Mouse (Mus musculus): ENCODE data around the gene Ube2q2. TPM values are rescaled to one million over a fixed set of nuclear protein-coding genes. Genes with fewer than 3 reads are reported as not detected.

The Ube2q2 gene
- polyA plus RNA-seq, 1 experiment from 2014 or later, result 22.8 TPM

DNA sequence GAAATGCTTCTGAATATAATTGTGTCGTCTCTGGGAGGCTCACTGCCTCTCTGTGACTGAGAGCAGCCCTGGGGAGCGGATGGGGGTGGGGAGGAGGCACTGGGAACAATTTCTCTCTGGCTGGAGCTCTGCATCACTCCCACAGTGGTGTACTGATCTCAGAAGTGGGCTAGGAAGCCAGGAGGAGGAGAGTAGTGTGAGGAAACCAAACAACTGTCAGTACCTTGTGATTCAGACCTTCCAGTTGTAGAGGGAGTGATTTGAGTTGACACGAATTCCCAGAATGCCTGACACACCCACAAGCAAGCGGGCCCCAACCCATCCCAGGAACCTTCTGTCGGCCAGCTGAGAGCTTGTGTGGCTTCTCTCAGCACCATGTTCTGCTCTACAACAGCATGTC, 12.1 kb upstream of the Ube2q2 start:
- no peak overlapping the region for H3K9ac ChIP-seq (ENCODE audit: low read length)
- DNase-seq (ENCODE audit: low spot score), result peak; percentile 20
- no peak for TF ChIP-seq EP300 (optimal IDR thresholded peaks at IDR 0.05)
- TF ChIP-seq CTCF (IDR thresholded peaks at IDR 0.05; ENCODE audit: low read depth), result no peak
- H3K9me3 ChIP-seq (ENCODE audit: control insufficient read depth, low read length), result no peaks in the 10 kb centered on the region
- peak overlapping the region; percentile 36; the same call in 1 of the 2 replicates for H3K27ac ChIP-seq (replicated peaks)
- H3K4me2 ChIP-seq (replicated peaks; ENCODE audit: low read depth), result no peak overlapping the region
- no peaks in the 10 kb centered on the region for H3K36me3 ChIP-seq (ENCODE audit: control insufficient read depth, insufficient read depth, low read length)
- peak; percentile 45; the same call in 1 of the 2 replicates for ATAC-seq (ENCODE audit: low FRiP score, low TSS enrichment)
- WGBS, result 23% methylated on average over 5 of the region's 5 CpGs
- H3K4me1 ChIP-seq (replicated peaks; ENCODE audit: control insufficient read depth, insufficient read depth), result no peaks in the 10 kb centered on the region
- H3K27me3 ChIP-seq (ENCODE audit: control insufficient read depth, insufficient read depth, low read length), result no peaks in the 10 kb centered on the region
- no peak overlapping the region for H3K4me3 ChIP-seq (ENCODE audit: low read depth, low read length)

DNA sequence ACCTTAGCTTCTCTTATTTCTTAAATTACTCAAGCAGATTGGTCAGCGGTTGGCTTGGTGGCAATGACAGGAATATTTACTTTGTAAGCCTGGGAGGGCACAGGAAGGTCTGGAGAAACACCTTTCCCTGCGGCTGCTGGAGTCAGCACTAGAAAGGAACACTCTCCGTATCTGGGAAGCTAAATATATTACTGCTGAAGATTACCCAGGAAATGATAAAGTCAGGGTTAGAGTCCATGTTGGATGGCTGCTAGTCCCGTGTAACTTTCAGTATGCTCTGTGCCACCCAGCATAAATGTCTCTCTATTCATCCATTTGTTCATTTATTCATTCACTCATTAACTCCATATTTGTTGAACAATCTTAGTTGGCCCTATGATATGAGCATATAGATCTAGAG, 11.5 kb upstream of the Ube2q2 start:
- DNase-seq (ENCODE audit: low spot score) (peak; percentile 13), ATAC-seq (ENCODE audit: low FRiP score, low TSS enrichment) (no peak)
- Histone ChIP-seq H3K4me2 (replicated peaks; ENCODE audit: low read depth) (no peak overlapping the region), H3K36me3 (ENCODE audit: control insufficient read depth, insufficient read depth, low read length) (no peaks in the 10 kb centered on the region), H3K27me3 (ENCODE audit: control insufficient read depth, insufficient read depth, low read length) (no peaks in the 10 kb centered on the region), H3K4me1 (replicated peaks; ENCODE audit: control insufficient read depth, insufficient read depth) (no peaks in the 10 kb centered on the region), H3K9me3 (ENCODE audit: control insufficient read depth, low read length) (no peaks in the 10 kb centered on the region), H3K4me3 (ENCODE audit: low read depth, low read length) (no peak overlapping the region), H3K9ac (ENCODE audit: low read length) (no peak overlapping the region), H3K27ac (replicated peaks) (peak overlapping the region; percentile 36; the same call in 1 of the 2 replicates)
- WGBS, result 43% methylated on average over 4 of the region's 4 CpGs
- TF ChIP-seq CTCF (IDR thresholded peaks at IDR 0.05; ENCODE audit: low read depth), result no peak
- TF ChIP-seq EP300 (optimal IDR thresholded peaks at IDR 0.05), result no peak

DNA sequence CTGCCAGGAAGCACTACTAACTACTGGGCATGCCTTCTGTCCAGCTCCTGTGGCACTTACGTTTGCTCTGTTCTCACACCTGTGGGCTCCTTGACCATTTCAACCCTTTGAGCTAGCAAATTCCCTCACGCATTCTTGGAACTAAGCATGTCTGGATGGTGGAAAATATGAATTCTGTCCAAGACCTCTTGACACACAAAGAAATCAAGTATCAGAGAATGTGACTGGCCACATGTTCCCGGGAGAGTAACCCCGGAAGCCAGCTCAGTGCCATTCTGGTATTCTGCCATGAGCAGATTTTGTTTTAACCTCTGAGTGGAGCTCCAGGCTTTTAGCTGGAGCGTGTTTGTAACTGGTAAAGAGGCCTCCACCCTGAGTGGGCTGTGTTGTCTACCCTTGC, 8.7 kb upstream of the Ube2q2 start:
- DNase-seq (ENCODE audit: low spot score), result peak; percentile 22
- TF ChIP-seq CTCF (IDR thresholded peaks at IDR 0.05; ENCODE audit: low read depth) (peak; percentile 60), EP300 (optimal IDR thresholded peaks at IDR 0.05) (no peak)

DNA sequence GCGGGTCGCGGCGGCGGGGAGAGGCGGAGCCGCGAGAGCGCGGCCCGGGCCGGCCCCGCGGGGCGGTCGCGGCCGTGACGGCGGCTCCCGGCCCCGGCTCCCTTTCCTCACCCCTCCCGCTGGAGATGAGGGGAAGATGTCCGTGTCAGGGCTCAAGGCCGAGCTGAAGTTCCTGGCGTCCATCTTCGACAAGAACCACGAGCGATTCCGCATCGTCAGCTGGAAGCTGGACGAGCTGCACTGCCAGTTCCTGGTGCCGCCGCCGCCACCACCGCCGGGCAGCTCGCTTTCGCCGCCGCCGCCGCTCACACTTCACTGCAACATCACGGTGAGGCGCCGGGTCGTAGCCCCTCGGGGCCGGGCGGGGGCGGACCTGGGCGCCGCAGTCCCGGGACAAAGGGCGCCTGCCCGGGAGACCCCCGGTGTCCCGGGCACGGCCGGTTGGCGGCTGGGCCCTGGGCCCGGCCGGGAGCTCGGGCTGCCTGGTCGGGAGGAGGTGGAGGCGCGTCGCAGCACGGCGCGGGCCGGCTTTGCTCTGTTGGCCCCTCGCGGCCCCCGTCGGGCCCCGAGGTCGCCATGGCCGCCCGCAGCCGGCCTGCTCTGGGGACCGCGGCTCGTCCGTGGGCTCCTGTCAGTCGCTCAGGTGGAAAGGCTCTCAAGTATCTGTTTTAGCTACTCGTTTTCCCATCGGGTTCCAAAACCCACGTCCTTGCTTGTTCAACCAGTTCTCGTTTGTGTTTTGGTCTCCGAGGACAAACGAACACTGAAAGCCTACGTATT, 1.0 kb downstream of the Ube2q2 start:
- Histone ChIP-seq H3K9ac (ENCODE audit: low read length) (peak overlapping the region; percentile 88), H3K27ac (replicated peaks) (peak overlapping the region; percentile 91), H3K4me2 (replicated peaks; ENCODE audit: low read depth) (peak overlapping the region; percentile 95), H3K9me3 (ENCODE audit: control insufficient read depth, low read length) (no peaks in the 10 kb centered on the region), H3K36me3 (ENCODE audit: control insufficient read depth, insufficient read depth, low read length) (no peaks in the 10 kb centered on the region), H3K4me3 (ENCODE audit: low read depth, low read length) (peak overlapping the region; percentile 88), H3K4me1 (replicated peaks; ENCODE audit: control insufficient read depth, insufficient read depth) (no peaks in the 10 kb centered on the region; the same call in 1 of the 2 replicates), H3K27me3 (ENCODE audit: control insufficient read depth, insufficient read depth, low read length) (no peaks in the 10 kb centered on the region)
- WGBS, result under 1% methylated on average over 58 of the region's 93 CpGs
- peak; percentile 57 for DNase-seq (ENCODE audit: low spot score)
- ATAC-seq (ENCODE audit: low FRiP score, low TSS enrichment), result peak; percentile 80
- TF ChIP-seq CTCF (IDR thresholded peaks at IDR 0.05; ENCODE audit: low read depth) (no peak), EP300 (optimal IDR thresholded peaks at IDR 0.05) (no peak)

More for the DNA sequence above, 8.7 kb upstream of the Ube2q2 start:
- WGBS, result 37% methylated on average over 5 of the region's 5 CpGs
- H3K4me2 ChIP-seq (replicated peaks; ENCODE audit: low read depth), result no peak overlapping the region
- no peak overlapping the region for H3K27ac ChIP-seq (replicated peaks)
- no peaks in the 10 kb centered on the region for H3K4me1 ChIP-seq (replicated peaks; ENCODE audit: control insufficient read depth, insufficient read depth)
- H3K9ac ChIP-seq (ENCODE audit: low read length), result no peak overlapping the region
- no peaks in the 10 kb centered on the region for H3K9me3 ChIP-seq (ENCODE audit: control insufficient read depth, low read length)
- no peak for ATAC-seq (ENCODE audit: low FRiP score, low TSS enrichment)
- H3K27me3 ChIP-seq (ENCODE audit: control insufficient read depth, insufficient read depth, low read length), result no peaks in the 10 kb centered on the region
- H3K36me3 ChIP-seq (ENCODE audit: control insufficient read depth, insufficient read depth, low read length), result no peaks in the 10 kb centered on the region
- no peak overlapping the region for H3K4me3 ChIP-seq (ENCODE audit: low read depth, low read length)

DNA sequence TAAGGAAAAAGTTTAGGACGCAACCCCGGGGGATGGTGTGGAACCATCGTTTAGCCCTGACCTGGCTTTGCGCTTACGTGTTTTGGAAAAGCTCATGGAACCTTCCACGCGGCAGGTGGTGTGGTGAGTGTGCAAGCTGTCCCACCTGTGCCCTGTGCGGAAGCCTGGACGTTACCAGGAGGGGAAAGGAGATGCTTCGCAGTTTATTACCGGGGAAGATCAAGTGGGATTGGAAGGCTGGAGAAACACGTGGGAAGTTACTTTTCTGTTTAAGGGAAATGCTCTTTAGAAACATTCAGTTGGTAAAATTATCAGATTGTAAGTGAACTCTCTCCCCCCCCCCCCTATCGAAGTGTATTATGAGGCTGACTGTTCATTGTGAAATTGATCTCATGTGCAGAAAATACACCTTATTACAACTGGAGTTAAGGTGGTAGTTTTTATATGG, 1.6 kb downstream of the Ube2q2 start:
- H3K4me3 ChIP-seq (ENCODE audit: low read depth, low read length), result peak overlapping the region; percentile 88
- ATAC-seq (ENCODE audit: low FRiP score, low TSS enrichment), result no peak
- peak overlapping the region; percentile 91 for H3K27ac ChIP-seq (replicated peaks)
- peak overlapping the region; percentile 88 for H3K9ac ChIP-seq (ENCODE audit: low read length)
- DNase-seq (ENCODE audit: low spot score), result peak; percentile 36
- no peaks in the 10 kb centered on the region for H3K27me3 ChIP-seq (ENCODE audit: control insufficient read depth, insufficient read depth, low read length)
- H3K4me1 ChIP-seq (replicated peaks; ENCODE audit: control insufficient read depth, insufficient read depth), result no peaks in the 10 kb centered on the region; the same call in 1 of the 2 replicates
- TF ChIP-seq EP300 (optimal IDR thresholded peaks at IDR 0.05) (no peak), CTCF (IDR thresholded peaks at IDR 0.05; ENCODE audit: low read depth) (no peak)
- H3K4me2 ChIP-seq (replicated peaks; ENCODE audit: low read depth), result peak overlapping the region; percentile 95
- H3K9me3 ChIP-seq (ENCODE audit: control insufficient read depth, low read length), result no peaks in the 10 kb centered on the region
- WGBS, result 1% methylated on average over 13 of the region's 13 CpGs
- no peaks in the 10 kb centered on the region for H3K36me3 ChIP-seq (ENCODE audit: control insufficient read depth, insufficient read depth, low read length)

DNA sequence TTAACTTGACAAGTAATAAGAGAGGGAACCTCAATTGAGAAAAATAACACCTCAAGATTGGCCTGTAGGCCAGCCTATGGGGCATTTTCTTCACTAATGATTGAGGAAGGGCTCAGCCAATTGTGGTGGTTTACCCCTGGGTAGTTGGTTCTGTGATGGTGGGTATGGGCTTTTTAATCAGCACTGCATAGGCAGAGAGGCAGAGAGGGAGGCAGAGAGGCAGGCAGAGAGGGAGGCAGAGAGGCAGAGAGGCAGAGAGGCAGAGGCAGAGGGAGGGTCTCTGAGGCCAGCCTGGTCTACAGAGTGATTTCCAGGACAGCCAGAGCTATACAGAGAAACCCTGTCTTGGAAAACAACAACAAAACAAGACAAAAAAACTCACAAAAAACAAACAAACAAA, 2.4 kb downstream of the Ube2q2 start:
- no peak for ATAC-seq (ENCODE audit: low FRiP score, low TSS enrichment)
- no peak overlapping the region for H3K27ac ChIP-seq (replicated peaks)
- no peak overlapping the region for H3K9ac ChIP-seq (ENCODE audit: low read length)
- peak overlapping the region; percentile 88; the same call in 1 of the 2 replicates for H3K4me3 ChIP-seq (ENCODE audit: low read depth, low read length)
- H3K27me3 ChIP-seq (ENCODE audit: control insufficient read depth, insufficient read depth, low read length), result no peaks in the 10 kb centered on the region
- peak overlapping the region; percentile 95 for H3K4me2 ChIP-seq (replicated peaks; ENCODE audit: low read depth)
- H3K4me1 ChIP-seq (replicated peaks; ENCODE audit: control insufficient read depth, insufficient read depth), result no peaks in the 10 kb centered on the region; the same call in 1 of the 2 replicates
- no peaks in the 10 kb centered on the region for H3K9me3 ChIP-seq (ENCODE audit: control insufficient read depth, low read length)
- H3K36me3 ChIP-seq (ENCODE audit: control insufficient read depth, insufficient read depth, low read length), result no peaks in the 10 kb centered on the region
- peak; percentile 23 for DNase-seq (ENCODE audit: low spot score)
- TF ChIP-seq CTCF (IDR thresholded peaks at IDR 0.05; ENCODE audit: low read depth) (no peak), EP300 (optimal IDR thresholded peaks at IDR 0.05) (no peak)
